Mouse (Mus musculus) midbrain, postnatal 0 days (tissue): ENCODE data around the gene Gm49394. TPM values are rescaled to one million over a fixed set of nuclear protein-coding genes. Genes with fewer than 3 reads are reported as not detected.

Experiments
- ATAC-seq: fragments of 200-750 bp; cut with Nextera tagmentation; 2 replicates; pipeline ENCODE4 v1.8.0; 2017; ENCODE audit warnings: moderate number of reproducible peaks, mild to moderate bottlenecking, moderate TSS enrichment, moderate library complexity; ENCODE audit not compliant: low FRiP score
- DNase-seq: peaks from one replicate; pipeline ENCODE4 v3.0.0-alpha.2; 2015; ENCODE audit warnings: low spot score
- H3K27ac ChIP-seq: fragments of 300-500 bp; sonication (generic); 2 replicates; pipeline ENCODE4 v1.5.1; 2014; ENCODE audit warnings: low read depth, mild to moderate bottlenecking, low read length, mixed read lengths
- H3K27me3 ChIP-seq: fragments of 300-500 bp; sonication (generic); 2 replicates; pipeline ENCODE4 v1.6.1; 2014; ENCODE audit warnings: low read length, control low read depth, mixed read lengths; ENCODE audit not compliant: insufficient read depth
- H3K36me3 ChIP-seq: fragments of 300-500 bp; sonication (generic); 2 replicates; pipeline ENCODE4 v1.6.1; 2014; ENCODE audit warnings: low read length, control low read depth, mixed read lengths; ENCODE audit not compliant: insufficient read depth
- H3K4me1 ChIP-seq: fragments of 300-500 bp; sonication (generic); 2 replicates; pipeline ENCODE4 v1.6.1; 2014; ENCODE audit warnings: mild to moderate bottlenecking, control low read depth, antibody characterized with exemption, low read length, mixed read lengths; ENCODE audit not compliant: insufficient read depth
- H3K4me2 ChIP-seq: fragments of 300-500 bp; sonication (generic); 2 replicates; pipeline ENCODE4 v1.6.1; 2014; ENCODE audit warnings: low read depth, mild to moderate bottlenecking, low read length, mixed read lengths; ENCODE audit not compliant: poor library complexity, severe bottlenecking
- H3K4me3 ChIP-seq: fragments of 300-500 bp; sonication (generic); 2 replicates; pipeline ENCODE4 v1.5.1; 2014; ENCODE audit warnings: low read depth, mild to moderate bottlenecking, low read length, moderate library complexity
- H3K9ac ChIP-seq: fragments of 300-500 bp; sonication (generic); replicated peaks from 2 replicates; pipeline ENCODE4 v1.6.1; 2014; ENCODE audit warnings: mild to moderate bottlenecking, low read length, moderate library complexity, mixed read lengths; ENCODE audit not compliant: poor library complexity, severe bottlenecking
- H3K9me3 ChIP-seq: fragments of 300-500 bp; sonication (generic); 2 replicates; pipeline ENCODE4 v1.6.1; 2016; ENCODE audit warnings: low read length, control low read depth
- CTCF ChIP-seq: IDR thresholded peaks from 2 replicates; pipeline ENCODE4 v1.5.1; 2016; ENCODE audit warnings: antibody characterized with exemption, mild to moderate bottlenecking
- WGBS: fragments of 180-500 bp; shearing (Covaris S2); extraction: QIAGEN DNeasy Blood & Tissue Kit; methylation state at CpG from one replicate; pipeline ENCODE4 v1.1.7; 2014; 5-methylcytosine and 5-hydroxymethylcytosine counted together
- polyA plus RNA-seq: library from polyadenylated mRNA; unstranded; fragments of >200 nt; fragmentation: Nextera tagmentation; extraction: Ambion mirVana; gene quantifications from 2 replicates; pipeline ENCODE4 v1.2.1, GENCODE M21; 2015
- total RNA-seq: library from RNA; depleted of rRNA; stranded (reverse); fragments of >200 nt; gene quantifications from 2 replicates; pipeline ENCODE4 v1.2.3, GENCODE M21; 2014

The Gm49394 gene
- total and polyA plus RNA-seq, 2 experiments from 2014 or later: not detected

DNA sequence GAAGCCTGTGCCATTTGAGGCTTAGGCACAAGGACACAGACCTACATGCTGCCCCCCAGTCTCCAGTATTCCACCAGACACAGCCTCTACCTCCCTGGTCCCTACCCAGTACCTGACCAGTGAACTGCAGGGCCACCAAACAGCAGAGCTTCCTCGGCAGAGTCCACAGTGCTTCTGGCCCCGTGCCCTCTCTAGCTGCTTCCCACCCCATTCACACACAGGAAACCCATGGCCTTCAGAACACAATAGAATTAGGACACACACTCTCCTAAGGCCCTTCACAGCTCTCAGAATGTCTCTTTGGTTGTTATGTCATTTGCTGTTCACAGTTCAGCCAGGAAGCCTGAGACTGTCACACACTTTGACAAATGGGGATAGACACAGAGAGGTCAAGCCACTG, 3.1 kb downstream of the Gm49394 start, which contains the start of gene Igf2:
Gene Igf2, minus strand, starts transcription at position 158 of the 400 bp plus-strand sequence.
- DNase-seq (no peak), ATAC-seq (no peak)
- Histone ChIP-seq H3K9me3 (no peaks in the 10 kb centered on the region), H3K27ac (no peak within 1 kb of the TSS), H3K36me3 (no peaks in the 10 kb centered on the region), H3K4me1 (no peaks in the 10 kb centered on the region), H3K9ac (no peak within 1 kb of the TSS), H3K4me2 (no peak within 1 kb of the TSS), H3K4me3 (no peak within 1 kb of the TSS), H3K27me3 (peaks cover 46% of the 10 kb centered on the region)
- WGBS: 69% methylated on average over 2 of the region's 2 CpGs
- TF ChIP-seq CTCF: no peak

DNA sequence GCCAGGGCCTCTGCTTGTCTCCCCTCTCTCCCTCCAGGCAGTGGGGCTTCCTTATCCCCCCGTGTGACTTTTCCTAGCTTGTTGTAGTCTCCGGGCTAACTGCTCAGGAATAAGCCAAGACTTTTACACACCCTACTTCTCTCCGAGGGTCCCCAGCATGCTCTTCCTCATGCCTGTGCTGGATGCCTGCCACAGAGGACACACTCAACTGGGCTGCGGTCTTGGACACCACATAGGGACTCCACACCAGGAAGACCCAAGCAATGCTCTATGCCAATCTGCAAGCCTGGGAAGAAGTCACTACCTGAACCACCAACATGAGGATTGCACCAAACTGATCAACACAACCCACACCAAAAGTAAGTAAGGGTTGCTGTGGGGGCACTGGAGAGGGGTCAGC, 3.6 kb downstream of the Gm49394 start:
- no peak for TF ChIP-seq CTCF
- no peaks in the 10 kb centered on the region for H3K9me3 ChIP-seq
- DNase-seq (no peak), ATAC-seq (no peak)
- no peak overlapping the region for H3K4me2 ChIP-seq
- 77% methylated on average over 4 of the region's 4 CpGs for WGBS
- no peak overlapping the region for H3K27ac ChIP-seq
- no peaks in the 10 kb centered on the region for H3K4me1 ChIP-seq
- no peak overlapping the region for H3K4me3 ChIP-seq
- H3K9ac ChIP-seq: no peak overlapping the region
- no peaks in the 10 kb centered on the region for H3K36me3 ChIP-seq
- H3K27me3 ChIP-seq: peaks cover 52% of the 10 kb centered on the region

- Histone ChIP-seq H3K27me3 (peaks cover 59% of the 10 kb centered on the region), H3K9ac (no peak overlapping the region), H3K4me1 (no peaks in the 10 kb centered on the region), H3K27ac (no peak overlapping the region), H3K9me3 (no peaks in the 10 kb centered on the region), H3K4me2 (no peak overlapping the region), H3K4me3 (no peak overlapping the region), H3K36me3 (no peaks in the 10 kb centered on the region)
- no peak for DNase-seq
- no peak for TF ChIP-seq CTCF
- ATAC-seq: no peak
- WGBS: 54% methylated on average over 5 of the region's 5 CpGs
These were observed 4.4 kb downstream of the Gm49394 start for GRCm38 (mm10) chr7:142665364-142665763.

DNA sequence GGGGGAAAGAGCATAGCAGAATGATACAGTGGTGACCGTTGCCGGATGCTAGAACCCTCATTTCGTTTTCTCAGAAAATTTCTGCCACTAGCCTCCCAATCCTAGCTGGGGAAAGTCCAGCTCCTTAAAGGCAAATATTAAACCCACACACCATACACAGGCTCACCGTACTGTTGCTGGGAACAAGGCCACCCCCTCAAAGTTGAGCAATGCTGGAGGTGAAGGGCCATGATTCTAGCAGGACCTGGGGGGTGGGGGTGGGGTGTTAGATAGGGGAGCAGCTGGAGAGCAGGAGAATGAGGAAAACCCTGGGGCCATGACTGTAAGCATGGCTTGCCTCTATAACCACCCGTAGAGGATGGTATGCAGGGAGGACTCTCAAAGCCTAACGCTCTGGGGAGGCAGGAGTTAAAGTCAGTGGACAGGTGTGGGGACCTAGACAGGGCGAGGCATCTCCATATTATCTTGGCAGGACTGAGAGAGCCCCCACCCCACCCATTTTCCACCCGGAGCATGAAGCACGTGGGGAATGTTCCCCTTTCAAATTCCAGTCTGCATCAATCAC, 5.2 kb downstream of the Gm49394 start:
- peaks cover 68% of the 10 kb centered on the region for H3K27me3 ChIP-seq
- no peak overlapping the region for H3K27ac ChIP-seq
- no peak for TF ChIP-seq CTCF
- no peak for DNase-seq
- ATAC-seq: no peak
- H3K36me3 ChIP-seq: no peaks in the 10 kb centered on the region
- no peak overlapping the region for H3K4me2 ChIP-seq
- no peak overlapping the region for H3K4me3 ChIP-seq
- no peak overlapping the region for H3K9ac ChIP-seq
- WGBS: 10% methylated on average over 9 of the region's 9 CpGs
- no peaks in the 10 kb centered on the region for H3K4me1 ChIP-seq
- H3K9me3 ChIP-seq: no peaks in the 10 kb centered on the region

DNA sequence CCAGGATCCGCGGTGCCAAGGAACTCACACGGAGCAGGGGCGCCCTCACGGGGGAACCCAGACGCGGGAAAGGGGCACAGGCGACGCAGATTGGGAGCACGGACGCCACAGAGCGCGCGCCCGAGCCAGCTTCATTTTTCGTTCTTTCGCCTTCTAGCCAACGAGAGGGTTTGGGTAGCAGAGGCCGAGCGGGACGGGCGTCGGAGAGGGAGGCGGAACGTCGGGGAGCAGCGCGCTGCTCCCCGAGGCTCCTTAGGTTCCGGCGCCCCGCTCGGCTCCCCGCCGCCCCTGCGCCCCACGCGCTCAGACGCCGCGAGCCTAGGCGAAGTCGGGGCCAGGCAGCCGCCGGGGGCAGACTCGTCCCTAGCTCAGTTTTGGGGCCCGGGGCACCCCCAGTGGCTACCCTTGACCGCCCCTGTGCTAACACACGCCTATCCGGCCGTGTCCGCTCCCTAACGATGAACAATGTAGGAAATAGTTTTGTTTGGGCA, 5.8 kb downstream of the Gm49394 start:
- ATAC-seq: no peak
- no peak for DNase-seq

GRCm38 (mm10) chr7:142663151-142663550, 6.6 kb downstream of the Gm49394 start:
- WGBS: 7% methylated on average over 5 of the region's 5 CpGs
- DNase-seq (no peak), ATAC-seq (no peak)
- Histone ChIP-seq H3K9me3 (no peaks in the 10 kb centered on the region), H3K27ac (no peak overlapping the region), H3K4me3 (no peak overlapping the region), H3K36me3 (no peaks in the 10 kb centered on the region), H3K27me3 (peaks cover 82% of the 10 kb centered on the region), H3K9ac (no peak overlapping the region), H3K4me2 (no peak overlapping the region), H3K4me1 (no peaks in the 10 kb centered on the region)
- no peak for TF ChIP-seq CTCF

More for the DNA sequence above, 5.8 kb downstream of the Gm49394 start:
- Histone ChIP-seq H3K27ac (no peak overlapping the region), H3K9me3 (no peaks in the 10 kb centered on the region), H3K4me1 (no peaks in the 10 kb centered on the region), H3K27me3 (peaks cover 73% of the 10 kb centered on the region), H3K9ac (no peak overlapping the region), H3K4me3 (peak overlapping the region; percentile 12; the same call in 1 of the 2 replicates), H3K4me2 (peak overlapping the region; percentile 24; the same call in 1 of the 2 replicates), H3K36me3 (no peaks in the 10 kb centered on the region)
- no peak for TF ChIP-seq CTCF
- WGBS: under 1% methylated on average over 47 of the region's 53 CpGs
